12 mouse cellular contexts compared by ENCODE assay signal in the genomic region with DNA sequence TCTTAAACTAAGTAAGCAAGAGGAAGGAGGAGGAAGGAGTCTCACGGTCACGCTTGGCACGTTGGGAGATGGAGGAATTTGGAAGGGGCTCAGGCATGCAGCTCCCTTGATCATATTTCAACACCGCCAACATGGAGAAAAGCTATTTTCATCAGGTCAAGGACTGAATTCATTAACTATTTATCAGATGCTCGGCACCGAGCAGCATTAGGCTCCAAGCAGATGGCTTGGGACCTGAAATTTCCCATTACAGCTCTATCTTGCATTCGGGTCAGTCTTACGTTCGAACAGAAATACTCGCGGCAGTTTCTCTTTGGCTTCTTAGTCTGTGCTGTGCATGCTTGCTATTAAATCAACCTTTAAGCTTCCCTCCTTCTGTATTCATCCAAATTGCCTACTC.
DNase-seq lines count a peak whose midpoint lies in the region; ATAC-seq lines count a peak whose summit lies in the region.
"Had no signal": no experiment of that assay in that cellular context is flagged by ENCODE, and none has a peak within 500 bp of the region (broad histone marks: within the 10 kb centered on the region; RNA-seq: fewer than 3 reads in every experiment).

No protein-coding gene starts in this region.

- 43% methylated on average over 11 of the region's 11 CpGs for WGBS in lung, embryonic 16.5 days
- whole genome bisulfite sequencing in hindbrain, embryonic 13.5 days, result 37% methylated on average over 11 of the region's 11 CpGs
- WGBS in neural tube, embryonic 15.5 days, result 24% methylated on average over 11 of the region's 11 CpGs
- 72% methylated on average over 11 of the region's 11 CpGs for WGBS in forebrain, embryonic 15.5 days

- peak; percentile 10 for DNase-seq in embryo, embryonic 10 days (ENCODE audit: low spot score)
- no peak for DNase-seq in embryo, embryonic 9.5 days (ENCODE audit: extremely low spot score)
- no peak for DNase-seq in lung, postnatal 25 days (ENCODE audit: low spot score)
- DNase-seq in gastrocnemius, postnatal 10 days, result no peak
- DNase-seq: cerebellum, adult 9-11 months; layer of hippocampus, adult 9-11 months had no signal

- H3K4me3 ChIP-seq in lung, embryonic 16.5 days (ENCODE audit: low read length), result peak overlapping the region; percentile 5
- peak overlapping the region; percentile 14; the same call in 1 of the 2 replicates for H3K4me3 ChIP-seq in hindbrain, embryonic 13.5 days
- H3K4me3 ChIP-seq in neural tube, embryonic 15.5 days (replicated peaks), result peak overlapping the region; percentile 23; the same call in 1 of the 2 replicates
- H3K4me3 ChIP-seq in forebrain, embryonic 15.5 days, result no peak overlapping the region

- no peak overlapping the region for H3K27ac ChIP-seq in lung, embryonic 16.5 days (ENCODE audit: low read length)
- no peak overlapping the region for H3K27ac ChIP-seq in hindbrain, embryonic 13.5 days
- no peak overlapping the region for H3K27ac ChIP-seq in neural tube, embryonic 15.5 days (replicated peaks)
- no peak overlapping the region for H3K27ac ChIP-seq in forebrain, embryonic 15.5 days (replicated peaks)
- H3K27ac ChIP-seq: liver, embryonic 14.5 days had no signal

- peak overlapping the region; percentile 28 for H3K4me2 ChIP-seq in lung, embryonic 16.5 days (ENCODE audit: low read depth, low read length)
- peak overlapping the region; percentile 40 for H3K4me2 ChIP-seq in hindbrain, embryonic 13.5 days
- peak overlapping the region; percentile 52 for H3K4me2 ChIP-seq in neural tube, embryonic 15.5 days
- no peak overlapping the region for H3K4me2 ChIP-seq in forebrain, embryonic 15.5 days (replicated peaks)

- ATAC-seq in lung, embryonic 16.5 days (ENCODE audit: low read depth), result no peak
- ATAC-seq in hindbrain, embryonic 13.5 days (ENCODE audit: low FRiP score), result peak; percentile 75; the same call in 1 of the 2 replicates
- peak; percentile 61; the same call in 1 of the 2 replicates for ATAC-seq in neural tube, embryonic 15.5 days (ENCODE audit: low FRiP score)
- no peak for ATAC-seq in forebrain, embryonic 15.5 days (replicated peaks)
- ATAC-seq: CD4-positive, CD25-positive, alpha-beta regulatory T cell, adult 4 months had no signal

- no peak overlapping the region for H3K9ac ChIP-seq in lung, embryonic 16.5 days (ENCODE audit: low read length)
- 0 out of 2 replicates have a peak overlapping the region, but pooled peaks have one; percentile 6 for H3K9ac ChIP-seq in hindbrain, embryonic 13.5 days
- H3K9ac ChIP-seq in neural tube, embryonic 15.5 days (replicated peaks), result no peak overlapping the region
- H3K9ac ChIP-seq in forebrain, embryonic 15.5 days (replicated peaks), result no peak overlapping the region
- H3K9ac ChIP-seq: liver, embryonic 14.5 days had no signal

- no peaks in the 10 kb centered on the region for H3K27me3 ChIP-seq in lung, embryonic 16.5 days (ENCODE audit: control insufficient read depth, insufficient read depth, low read depth, low read length)
- no peaks in the 10 kb centered on the region for H3K27me3 ChIP-seq in hindbrain, embryonic 13.5 days
- H3K27me3 ChIP-seq in neural tube, embryonic 15.5 days (replicated peaks), result no peaks in the 10 kb centered on the region
- H3K27me3 ChIP-seq in forebrain, embryonic 15.5 days, result no peaks in the 10 kb centered on the region

- H3K4me1 ChIP-seq in lung, embryonic 16.5 days (replicated peaks; ENCODE audit: control insufficient read depth, insufficient read depth, low read length), result no peaks in the 10 kb centered on the region
- H3K4me1 ChIP-seq in hindbrain, embryonic 13.5 days (replicated peaks), result 0 out of 2 replicates have a peak, but pooled peaks cover 3% of the 10 kb centered on the region
- H3K4me1 ChIP-seq in neural tube, embryonic 15.5 days, result 0 out of 2 replicates have a peak, but pooled peaks cover 3% of the 10 kb centered on the region
- H3K4me1 ChIP-seq in forebrain, embryonic 15.5 days, result no peaks in the 10 kb centered on the region

- H3K36me3 ChIP-seq in lung, embryonic 16.5 days (ENCODE audit: control insufficient read depth, insufficient read depth, low read length), result no peaks in the 10 kb centered on the region
- H3K36me3 ChIP-seq in hindbrain, embryonic 13.5 days, result no peaks in the 10 kb centered on the region
- H3K36me3 ChIP-seq in neural tube, embryonic 15.5 days, result no peaks in the 10 kb centered on the region
- H3K36me3 ChIP-seq in forebrain, embryonic 15.5 days, result no peaks in the 10 kb centered on the region

- H3K9me3 ChIP-seq in lung, embryonic 16.5 days (ENCODE audit: control insufficient read depth, low read length), result no peaks in the 10 kb centered on the region
- no peaks in the 10 kb centered on the region for H3K9me3 ChIP-seq in hindbrain, embryonic 13.5 days
- no peaks in the 10 kb centered on the region for H3K9me3 ChIP-seq in neural tube, embryonic 15.5 days (replicated peaks)
- no peaks in the 10 kb centered on the region for H3K9me3 ChIP-seq in forebrain, embryonic 15.5 days

Comparison
In these comparisons a context has a peak if more than half of its experiments do, and no peak if none do; other contexts are left out.
1. ATAC-seq: peak in hindbrain, embryonic 13.5 days (single experiment) and neural tube, embryonic 15.5 days (single experiment); none in lung, embryonic 16.5 days (single experiment) and forebrain, embryonic 15.5 days (single experiment).